Mouse (Mus musculus) bone marrow, adult 2 months (tissue): ENCODE results near the gene F2rl2.

Source experiments
- CTCF ChIP-seq: fragments of 200-500 bp; IDR thresholded peaks from 2 replicates; pipeline ENCODE4 v1.5.1; 2011; ENCODE audit warnings: low read length, control low read depth; ENCODE audit not compliant: control insufficient read depth, insufficient read depth
- POLR2A ChIP-seq: fragments of 200-500 bp; IDR thresholded peaks from 2 replicates; pipeline ENCODE4 v1.6.1; 2011; ENCODE audit warnings: low read depth, mild to moderate bottlenecking, control low read depth, low read length, borderline replicate concordance; ENCODE audit not compliant: control insufficient read depth

- TF ChIP-seq CTCF (no peak), POLR2A (no peak)
Observed at GRCm38 (mm10) chr13:95649941-95650340, 46.7 kb upstream of the F2rl2 start.
